Mouse (Mus musculus) adrenal gland, adult 8-10 months (tissue): Measurements from ENCODE around the gene Ppp1r1a. TPM values are rescaled to one million over a fixed set of nuclear protein-coding genes. Genes with fewer than 3 reads are reported as not detected.

Experiments used
- DNase-seq: peaks from one replicate; pipeline ENCODE4 v3.0.0; 2022
- total RNA-seq, 4 experiments: library from RNA; stranded (reverse); gene quantifications; 2 replicates each; pipeline ENCODE4 v1.2.4; 2022

Gene Ppp1r1a
- total RNA-seq, 4 experiments from 2014 or later, result 5.1 to 14.2 (median 12.8) TPM

DNA sequence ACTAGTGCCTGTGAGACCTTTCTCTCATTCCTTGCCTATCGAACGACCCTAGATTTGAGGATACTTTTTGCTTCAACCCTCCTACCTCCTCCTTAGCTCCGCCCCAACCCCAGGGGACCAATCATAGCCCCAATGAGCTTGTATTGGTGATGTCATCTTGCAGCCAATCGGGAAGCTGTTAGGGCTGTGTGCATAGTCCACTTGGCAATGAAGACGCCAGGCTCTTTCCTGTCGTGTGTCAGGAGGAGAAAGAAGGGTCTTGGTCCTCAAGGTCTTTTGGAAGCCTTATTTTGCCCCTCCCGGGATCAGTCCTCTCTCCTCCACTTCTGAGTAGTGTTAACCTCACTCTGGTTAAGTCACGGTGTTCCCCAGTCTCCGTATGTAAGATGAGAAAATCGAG, 23.7 kb downstream of the Ppp1r1a start:
- peak; percentile 66 for DNase-seq

GRCm38 (mm10) chr15:103513621-103514031, 24.2 kb downstream of the Ppp1r1a start:
- DNase-seq, result no peak

- no peak for DNase-seq
Observed at GRCm38 (mm10) chr15:103511652-103512051, 26.2 kb downstream of the Ppp1r1a start.

DNA sequence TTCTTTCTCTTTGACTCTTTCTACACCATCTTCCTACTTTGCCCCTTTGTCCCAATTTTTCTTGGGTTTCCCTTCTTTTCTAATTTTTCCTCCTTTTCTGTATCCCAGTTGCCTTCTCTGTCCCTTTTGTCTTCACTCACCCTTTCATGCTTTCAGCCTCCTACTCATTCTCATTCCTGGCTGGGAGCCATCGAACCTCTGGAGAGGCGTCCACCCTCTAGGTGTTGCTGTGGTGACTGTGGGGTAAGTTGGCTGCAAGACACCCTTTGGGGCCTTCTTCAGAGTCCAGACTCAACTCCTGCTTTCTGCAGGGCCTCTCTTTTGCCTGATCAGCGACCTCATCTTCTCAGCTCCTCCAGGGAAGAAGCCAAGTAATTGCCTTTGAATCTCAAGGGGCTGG, 28.5 kb downstream of the Ppp1r1a start:
- DNase-seq, result no peak

- DNase-seq, result no peak
Observed at GRCm38 (mm10) chr15:103503660-103504059, 34.1 kb downstream of the Ppp1r1a start.

DNA sequence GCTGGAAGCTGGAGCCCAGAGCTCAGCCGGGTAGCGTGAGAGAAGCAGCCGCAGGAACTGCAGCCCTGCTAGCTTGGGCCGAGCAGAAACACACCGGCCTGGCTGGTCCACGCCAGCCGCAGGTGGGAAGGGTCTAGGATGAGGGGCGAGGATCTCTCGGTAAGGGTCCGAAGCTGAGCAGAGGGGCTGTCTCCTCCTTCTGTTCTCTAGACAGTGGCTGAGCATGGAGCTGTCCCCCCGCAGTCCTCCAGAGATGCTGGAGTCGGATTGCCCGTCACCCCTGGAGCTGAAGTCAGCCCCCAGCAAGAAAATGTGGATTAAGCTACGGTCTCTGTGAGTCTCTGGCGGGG, 34.6 kb downstream of the Ppp1r1a start:
- no peak for DNase-seq

DNA sequence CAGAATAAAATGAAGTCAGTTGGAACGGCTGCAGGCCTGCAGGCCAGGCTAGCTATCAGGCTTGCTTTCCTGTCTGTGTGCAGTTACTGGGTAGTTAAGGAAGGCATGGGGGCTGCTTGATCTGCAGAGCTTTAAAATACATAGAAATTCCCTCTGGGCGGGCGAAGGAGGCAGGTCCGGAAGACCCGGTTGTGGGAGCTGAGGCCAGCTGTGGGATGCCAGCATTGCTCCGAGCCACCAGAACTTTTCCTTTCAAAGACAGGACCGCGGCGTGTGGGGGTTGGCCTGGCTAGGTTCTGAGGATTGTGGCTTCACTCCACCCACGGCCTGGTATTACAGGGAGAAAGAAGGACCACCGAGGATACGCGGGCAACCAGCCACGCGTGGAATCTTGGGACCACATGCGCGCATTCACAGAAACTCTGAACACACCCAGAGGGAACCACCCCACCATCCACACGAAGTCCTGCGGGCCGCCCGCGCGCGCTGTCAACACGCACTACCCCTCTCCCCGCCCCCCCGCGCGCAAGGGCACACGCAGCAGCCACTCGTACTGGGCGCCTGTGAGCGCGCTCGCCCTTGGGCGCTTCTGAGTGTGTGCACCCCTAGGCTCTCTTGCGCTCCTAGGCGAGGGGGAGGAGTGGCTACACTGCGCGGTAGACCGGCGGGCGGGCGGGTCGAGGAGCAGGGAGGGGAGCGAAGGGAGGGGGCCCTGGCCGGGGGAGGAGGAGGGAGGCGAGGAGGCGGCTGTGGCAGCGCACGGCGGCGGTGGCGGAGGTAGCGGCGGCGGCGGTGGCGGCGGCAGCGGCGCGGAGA, 35.2 kb downstream of the Ppp1r1a start, which contains the start of gene Pde1b:
Pde1b (plus strand) TSS at position 600 of the 816 bp plus-strand sequence.
- DNase-seq, result peak; percentile 63

GRCm38 (mm10) chr15:103501186-103501585, 36.6 kb downstream of the Ppp1r1a start:
- DNase-seq, result no peak

DNA sequence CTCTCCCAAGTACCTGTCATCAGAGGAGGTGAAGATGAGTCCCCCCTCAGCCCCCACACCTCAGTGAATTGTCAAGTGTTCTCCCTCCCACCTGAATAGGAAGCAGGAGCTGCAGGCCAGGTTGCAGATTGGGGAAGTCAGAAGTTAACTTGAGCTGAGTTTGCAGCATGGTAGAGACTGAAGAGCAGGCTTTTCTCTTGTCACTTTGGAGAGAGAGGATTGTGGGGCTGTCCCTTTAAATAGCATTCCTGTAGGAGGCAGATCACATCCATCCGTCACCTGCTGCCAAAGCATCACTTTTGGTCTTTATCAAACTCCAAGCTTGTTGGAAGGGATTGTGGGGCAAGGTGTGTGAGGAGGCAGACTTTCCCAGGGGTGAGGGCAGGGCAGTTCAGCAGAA, 37.1 kb downstream of the Ppp1r1a start:
- DNase-seq, result no peak

GRCm38 (mm10) chr15:103498157-103498556, 39.6 kb downstream of the Ppp1r1a start:
- DNase-seq, result no peak

DNA sequence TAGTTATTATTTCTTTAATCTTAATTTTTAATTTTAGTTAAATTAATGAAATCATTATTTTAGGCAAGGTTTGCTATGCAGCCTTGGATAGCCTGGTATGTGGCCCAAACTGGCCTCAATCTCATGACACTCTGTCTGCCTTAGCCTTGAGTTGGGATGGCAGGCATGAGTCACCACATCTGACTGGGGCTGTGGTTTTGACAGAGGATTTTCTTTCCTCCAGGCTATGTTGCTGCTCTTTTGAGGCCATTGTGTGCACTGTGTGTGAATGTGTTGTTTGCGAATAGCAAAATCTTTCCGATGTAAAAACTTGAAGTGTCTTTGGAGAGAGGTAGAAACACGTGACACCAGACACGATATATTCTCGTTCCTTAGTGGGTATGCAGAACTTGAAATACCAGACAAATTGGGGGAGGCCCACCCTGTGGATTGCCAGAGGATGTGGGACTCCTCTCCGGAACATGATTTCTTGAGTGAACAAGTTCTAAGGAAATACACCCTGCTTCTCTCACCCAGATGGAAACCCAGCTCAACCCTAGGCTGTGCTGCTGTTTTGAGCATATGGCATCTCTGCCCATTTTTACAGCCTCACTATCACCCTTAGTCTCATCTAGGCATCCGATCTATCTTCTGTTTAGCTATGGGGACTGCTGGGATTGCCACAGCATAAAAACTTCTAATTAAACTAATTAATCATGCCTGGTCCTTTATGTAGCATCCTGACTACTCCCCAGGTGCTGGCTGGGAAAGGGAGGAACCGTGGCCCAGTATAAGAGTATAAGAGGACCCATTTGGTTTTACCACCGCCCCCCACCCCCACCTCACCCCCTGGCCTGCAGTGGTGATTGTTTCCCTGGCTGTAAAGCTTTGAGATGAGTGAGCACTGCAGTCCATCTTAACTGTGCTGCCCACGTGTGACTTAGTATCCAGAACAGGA, 41.3 kb downstream of the Ppp1r1a start:
- peak; percentile 75 for DNase-seq

GRCm38 (mm10) chr15:103488336-103488735, 49.5 kb downstream of the Ppp1r1a start:
- no peak for DNase-seq

DNA sequence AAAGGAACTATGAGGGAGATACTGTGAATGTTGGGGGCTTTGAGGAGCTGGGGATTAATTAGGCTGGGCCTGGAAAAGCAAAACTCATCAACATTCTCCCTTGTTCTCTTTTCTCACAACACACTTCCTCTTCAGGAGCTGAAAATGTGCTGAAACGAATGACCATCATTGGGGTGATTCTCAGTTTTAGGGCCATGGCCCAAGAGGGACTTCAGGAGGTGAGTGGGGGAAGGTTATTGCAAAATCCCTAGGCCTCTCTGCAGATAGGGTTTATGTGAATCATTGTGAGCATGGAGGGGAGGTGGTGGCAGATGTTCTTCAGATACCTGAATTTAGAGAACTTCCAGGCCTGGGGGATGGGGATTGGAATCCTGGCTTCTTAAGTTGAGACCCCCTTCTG, 51.1 kb downstream of the Ppp1r1a start:
- no peak for DNase-seq

- DNase-seq, result no peak
Observed at GRCm38 (mm10) chr15:103485106-103485505, 52.7 kb downstream of the Ppp1r1a start.

DNA sequence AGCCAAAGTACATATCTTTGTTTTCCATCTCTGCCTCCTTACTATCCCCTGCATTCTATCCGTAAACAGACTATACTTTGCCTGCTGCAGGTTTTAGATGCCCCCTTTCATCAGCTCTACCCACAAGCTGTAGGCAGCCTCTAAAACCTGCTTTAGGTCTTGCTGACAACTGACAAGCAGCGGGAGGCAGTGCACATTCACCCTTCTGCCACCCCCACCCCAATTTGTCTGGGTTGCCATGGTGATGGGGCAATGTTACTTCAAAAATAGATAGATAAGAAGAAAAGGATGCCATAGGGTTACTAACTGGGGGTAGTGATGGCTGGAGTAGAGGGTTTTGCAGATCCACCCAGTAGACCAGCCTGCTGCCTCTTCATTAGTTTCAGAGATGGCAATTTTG, 53.3 kb downstream of the Ppp1r1a start:
- no peak for DNase-seq

DNA sequence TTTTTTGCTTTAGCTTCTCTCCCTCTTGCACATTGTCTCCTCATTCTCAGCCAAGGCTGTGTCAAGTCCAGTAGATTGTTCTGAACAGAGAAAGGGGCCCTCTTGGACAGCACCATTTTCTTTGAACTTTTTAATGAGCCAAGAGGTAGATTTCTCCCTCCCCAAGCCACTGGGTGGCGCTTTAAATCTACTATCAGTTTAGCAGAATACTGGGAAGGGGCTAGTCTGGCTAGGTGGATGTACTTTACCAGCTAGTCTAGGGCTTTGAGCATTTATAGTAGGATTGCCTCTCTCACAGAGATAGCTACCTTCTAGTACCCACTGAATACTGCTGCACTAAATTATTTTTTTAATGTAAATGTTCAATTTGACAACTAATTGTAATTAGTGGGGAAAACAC, 55.3 kb downstream of the Ppp1r1a start:
- no peak for DNase-seq

Other genes with a start within 250 kb of the Ppp1r1a start
- not detected for gene Gpr84, start 227.4 kb downstream of the Ppp1r1a start, total RNA-seq
- gene Zfp385a, start 197.9 kb downstream of the Ppp1r1a start, total RNA-seq, result 10 to 100 TPM; 13.4 to 21.9 (median 19.1) TPM
- gene Itga5, start 171.2 kb downstream of the Ppp1r1a start, total RNA-seq, result 10 to 100 TPM; 29.5 to 36.7 (median 34.0) TPM
- not detected for gene Gtsf1, start 107.5 kb downstream of the Ppp1r1a start, total RNA-seq
- not detected for gene Gtsf2, start 89.5 kb downstream of the Ppp1r1a start, total RNA-seq
- gene Nckap1l, start 84.2 kb downstream of the Ppp1r1a start, total RNA-seq, result 10 to 100 TPM in 2 of 4 experiments, 1 to 10 TPM in 2; 4.8 to 13.3 (median 8.7) TPM
- gene Pde1b, start 35.0 kb downstream of the Ppp1r1a start, total RNA-seq, result 10 to 100 TPM in 2 of 4 experiments, 1 to 10 TPM in 2; 6.0 to 15.8 (median 10.5) TPM
- gene Glycam1, start 27.1 kb upstream of the Ppp1r1a start, total RNA-seq, result not detected
- gene Mucl1, start 217.5 kb upstream of the Ppp1r1a start, total RNA-seq, result 1 to 10 TPM in 1 of 4 experiments, under 1 TPM in 2, not detected in 1; 0.65 to 1.1 (median 0.66) TPM